Mouse (Mus musculus): ENCODE measurements around the gene Hoxa5. TPM values are rescaled to one million over a fixed set of nuclear protein-coding genes. Genes with fewer than 3 reads are reported as not detected.

Hoxa5 gene
- polyA plus RNA-seq, 1 experiment: not detected

DNA sequence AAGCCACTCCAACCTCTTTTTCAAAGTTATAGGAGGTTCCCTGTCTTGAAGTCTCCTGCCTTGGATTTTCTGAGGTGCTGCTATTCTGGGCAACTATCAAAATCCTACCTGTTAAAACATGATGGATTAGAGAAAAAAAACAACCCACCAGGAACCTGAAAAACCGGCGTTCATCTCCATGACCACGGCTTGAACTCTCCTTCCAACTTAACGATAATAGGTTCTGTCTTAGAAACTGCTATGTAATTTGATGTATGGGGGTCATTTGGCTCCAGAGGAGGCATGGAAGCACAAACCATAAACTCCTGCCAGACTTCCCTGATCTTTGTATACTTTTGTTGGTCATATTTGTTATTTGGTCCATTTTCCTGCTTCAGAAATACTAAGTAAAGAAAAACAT lies 30.7 kb downstream of the Hoxa5 start:
- TF ChIP-seq GATA1 (IDR thresholded peaks at IDR 0.05; ENCODE audit: low read length): no peak

DNA sequence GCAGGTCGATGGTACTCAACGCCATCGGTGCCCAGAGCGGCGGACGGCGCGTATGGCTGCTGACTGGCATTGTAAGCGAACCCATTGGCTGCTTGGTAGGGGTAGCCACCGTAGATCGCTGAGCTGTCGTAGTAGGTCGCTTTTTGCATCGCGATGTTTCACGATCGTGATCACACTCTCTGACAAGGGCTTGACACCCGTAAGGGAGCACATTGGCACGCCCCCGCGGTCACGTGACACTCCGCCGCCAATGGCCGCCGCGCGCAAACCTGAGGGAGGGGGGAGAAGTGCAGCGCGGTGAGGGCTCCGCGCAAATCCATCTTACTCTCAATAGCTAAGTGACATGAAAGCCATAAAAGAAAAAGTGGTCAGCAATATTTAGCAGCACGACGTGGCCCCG lies 31.9 kb downstream of the Hoxa5 start:
- no peak for TF ChIP-seq GATA1 (IDR thresholded peaks at IDR 0.05; ENCODE audit: low read length)

DNA sequence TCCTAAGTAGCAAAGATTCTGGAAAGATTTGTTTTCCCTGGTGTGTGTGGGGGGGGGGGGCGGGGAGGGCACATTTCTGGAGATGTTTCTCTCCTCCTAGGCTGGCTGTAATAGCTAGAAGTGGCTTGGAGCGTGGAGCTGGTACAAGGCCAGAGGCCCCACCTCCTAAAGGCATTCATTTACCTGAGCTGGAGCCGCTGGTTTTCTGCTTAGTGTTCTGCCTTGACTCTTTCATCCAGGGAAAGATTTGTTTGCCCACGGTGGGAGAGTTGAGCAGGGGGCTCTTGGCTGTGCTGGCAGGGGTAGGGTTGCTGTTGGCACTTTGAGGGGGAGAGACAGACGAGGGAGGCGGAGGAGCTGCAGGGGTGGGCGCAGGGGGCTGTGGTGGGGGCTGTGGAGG lies 32.4 kb downstream of the Hoxa5 start:
- no peak for TF ChIP-seq GATA1 (IDR thresholded peaks at IDR 0.05; ENCODE audit: low read length)

DNA sequence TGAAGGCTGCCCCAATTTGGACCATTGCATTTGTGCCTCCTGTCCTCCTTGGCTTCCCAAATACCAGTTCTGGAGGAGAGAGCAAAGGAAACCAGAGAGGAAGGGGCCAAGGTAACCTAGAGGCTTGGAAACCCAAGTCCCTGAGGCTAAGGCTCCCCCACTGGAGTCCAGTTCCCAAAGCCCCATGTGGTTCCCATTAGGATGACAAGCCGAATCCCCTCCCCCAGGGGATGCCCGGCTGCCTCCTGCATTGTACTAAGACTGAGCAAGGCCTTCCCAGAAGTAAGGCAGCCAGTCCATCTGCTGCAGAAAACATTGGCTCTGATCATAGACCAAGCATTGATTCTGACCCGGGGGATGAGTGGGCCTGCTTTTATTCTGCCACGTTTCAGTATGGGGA lies 33.1 kb downstream of the Hoxa5 start:
- TF ChIP-seq GATA1 (IDR thresholded peaks at IDR 0.05; ENCODE audit: low read length): no peak

DNA sequence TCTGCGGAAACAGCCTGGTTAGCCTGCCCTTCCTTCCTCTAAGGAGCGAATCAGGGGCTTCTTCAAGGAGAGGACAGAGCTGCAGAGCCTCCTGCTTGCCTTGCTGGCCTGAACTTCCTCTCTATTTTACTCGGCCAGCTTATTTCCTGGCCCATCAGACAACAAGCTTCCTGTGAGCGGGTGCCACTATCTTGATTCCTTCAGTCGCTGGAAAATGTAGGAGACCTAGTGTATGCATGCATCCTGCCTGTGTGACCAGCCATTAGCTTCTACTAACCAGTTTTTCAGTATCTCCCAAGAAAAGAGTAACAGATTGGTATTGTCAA lies 33.5 kb downstream of the Hoxa5 start:
- no peak for TF ChIP-seq GATA1 (IDR thresholded peaks at IDR 0.05; ENCODE audit: low read length)

DNA sequence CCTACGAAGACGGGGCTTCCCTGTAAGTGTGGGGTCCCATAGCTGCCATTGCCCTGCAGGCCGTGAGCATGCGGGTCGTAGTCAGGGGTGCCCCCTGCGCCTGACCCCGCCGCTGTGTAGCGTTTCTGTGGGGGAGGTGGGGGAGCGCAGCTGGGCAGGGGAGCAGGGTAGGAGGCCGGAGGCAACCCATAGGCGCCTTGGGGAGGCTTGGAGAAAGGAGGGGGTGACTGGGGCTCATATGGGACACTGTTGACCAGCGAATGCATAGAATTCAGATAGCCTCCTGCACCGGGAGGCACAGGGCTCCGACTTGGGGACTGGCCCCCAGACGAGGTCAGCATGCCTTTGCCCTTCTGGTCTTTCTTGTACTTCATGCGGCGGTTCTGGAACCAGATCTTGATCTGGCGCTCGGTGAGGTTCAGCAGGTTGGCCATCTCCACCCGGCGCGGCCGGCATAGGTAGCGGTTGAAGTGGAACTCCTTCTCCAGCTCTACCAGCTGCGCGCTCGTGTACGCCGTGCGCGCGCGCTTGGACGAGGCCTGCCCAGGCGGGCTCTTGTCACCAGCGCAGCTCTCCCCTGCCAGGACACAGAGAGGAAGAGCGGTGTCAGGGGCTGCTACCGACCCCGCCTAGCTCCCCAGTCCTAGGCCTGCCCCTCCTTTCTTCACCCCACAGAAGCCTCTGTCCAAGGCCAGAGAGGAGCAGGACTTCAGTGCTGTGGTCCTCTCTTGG lies 34.1 kb downstream of the Hoxa5 start:
- no peak for TF ChIP-seq GATA1 (IDR thresholded peaks at IDR 0.05; ENCODE audit: low read length)

DNA sequence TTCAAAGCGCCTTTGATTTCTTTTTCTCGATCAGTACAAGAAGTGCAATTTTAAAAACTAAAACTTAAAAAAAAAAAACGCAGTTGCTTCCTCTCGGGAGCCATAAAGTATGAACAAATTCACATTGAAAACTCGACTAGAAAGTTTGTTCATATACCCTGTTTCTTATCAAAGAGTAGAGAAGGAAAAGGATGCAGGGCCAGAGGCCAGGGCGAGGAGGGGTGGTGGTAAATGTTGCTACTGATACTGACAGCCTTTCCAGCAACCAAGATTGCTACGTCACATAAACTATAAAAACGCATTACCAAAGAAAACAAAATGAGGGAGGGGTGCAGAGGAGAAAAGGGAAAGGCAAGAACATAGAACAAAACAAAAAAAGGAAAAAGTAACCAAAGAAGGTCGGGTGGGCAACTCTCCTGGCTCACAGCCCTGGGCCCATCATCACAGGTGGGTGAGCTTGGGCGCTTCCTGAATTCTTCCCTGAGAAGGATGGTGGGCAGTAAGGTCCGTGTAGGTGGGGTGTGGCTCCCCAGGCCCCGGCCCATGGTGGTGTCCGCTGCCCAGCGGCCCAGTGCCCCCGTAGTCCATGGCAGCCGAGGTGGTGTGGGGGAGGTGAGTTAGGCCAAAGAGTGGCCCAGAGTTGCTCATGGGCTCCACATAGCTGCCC lies 34.8 kb downstream of the Hoxa5 start:
- no peak for TF ChIP-seq GATA1 (IDR thresholded peaks at IDR 0.05; ENCODE audit: low read length)

DNA sequence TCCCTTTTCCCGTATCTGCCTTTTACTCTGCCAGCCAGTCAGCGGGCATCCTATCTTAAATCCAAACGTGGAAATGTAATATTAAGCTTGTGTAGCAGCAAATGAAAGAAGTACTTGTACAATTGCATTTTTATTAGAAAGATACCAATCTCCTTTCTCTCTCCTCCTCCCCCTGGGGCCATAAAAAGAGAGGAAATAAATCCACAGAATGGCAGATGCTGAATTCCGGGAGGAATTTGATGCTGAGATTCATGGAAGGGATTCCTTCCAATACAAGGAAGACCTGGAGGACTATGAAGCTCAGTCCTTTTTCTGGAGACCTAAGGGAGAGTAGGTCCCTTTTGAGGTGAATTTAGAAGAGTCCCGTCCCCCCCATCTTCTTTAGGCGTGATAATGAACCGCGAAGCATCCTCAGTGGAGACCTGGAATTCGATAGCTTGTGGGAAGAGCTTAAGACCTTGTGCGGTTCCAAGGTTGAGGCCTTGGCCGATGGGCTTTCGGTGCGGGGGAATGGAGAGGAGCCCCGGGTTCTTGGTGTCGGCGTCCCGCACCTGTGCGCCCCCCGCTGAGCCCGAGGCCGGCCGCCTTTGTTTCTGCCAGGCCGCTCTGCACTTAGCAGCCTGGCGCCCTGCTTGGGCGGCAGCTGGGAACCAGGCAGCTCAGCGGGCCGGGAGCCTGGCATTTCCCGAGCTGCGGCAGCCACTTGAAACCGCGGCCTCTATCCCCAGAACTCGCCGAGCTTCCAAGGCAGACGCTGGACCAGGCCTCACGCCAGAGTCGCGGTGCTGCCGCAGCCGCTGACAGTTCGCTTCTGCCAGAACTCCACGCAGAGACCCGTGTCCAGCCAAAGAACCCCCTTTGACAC lies 36.0 kb downstream of the Hoxa5 start:
- no peak for TF ChIP-seq GATA1 (IDR thresholded peaks at IDR 0.05; ENCODE audit: low read length)

DNA sequence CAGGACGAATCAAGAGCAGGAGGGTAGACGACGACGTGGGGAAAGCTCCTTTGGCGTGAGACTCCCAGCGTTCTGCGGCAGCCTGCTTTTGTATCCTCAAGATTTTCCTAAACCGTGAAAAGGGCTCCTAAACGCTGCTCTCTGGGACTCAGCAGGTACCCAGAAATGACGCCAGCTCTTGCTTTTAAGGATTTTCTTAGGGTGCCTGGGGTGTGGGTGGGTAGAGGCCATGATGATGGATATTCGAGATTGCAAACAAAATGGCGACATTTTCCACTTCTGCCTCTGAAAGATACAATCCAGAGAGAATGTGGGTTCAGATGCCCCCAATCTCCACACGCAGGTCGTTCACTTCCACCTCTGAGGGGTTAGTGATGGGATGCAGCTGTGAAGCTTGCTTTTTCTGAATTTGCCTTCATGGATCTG lies 36.6 kb downstream of the Hoxa5 start:
- no peak for TF ChIP-seq GATA1 (IDR thresholded peaks at IDR 0.05; ENCODE audit: low read length)

DNA sequence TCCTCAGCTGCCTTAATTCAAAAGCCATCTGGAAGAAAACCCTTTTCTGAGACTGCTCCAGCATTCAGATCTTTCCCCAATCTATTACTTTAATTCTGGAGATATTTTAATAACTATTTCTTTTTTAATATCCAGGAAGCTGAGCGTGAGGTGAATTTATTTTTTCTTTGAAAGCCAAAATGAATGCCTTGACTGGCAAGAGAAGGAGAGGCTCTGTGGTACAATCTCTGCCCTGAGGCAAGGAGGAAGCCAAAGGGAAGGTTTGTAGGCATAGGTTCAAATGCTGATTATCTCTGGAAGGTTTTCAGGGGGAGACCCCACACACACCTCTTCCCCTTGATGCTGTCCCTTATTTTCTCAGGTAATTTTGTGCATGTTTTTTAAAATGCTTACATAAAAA lies 37.2 kb downstream of the Hoxa5 start:
- no peak for TF ChIP-seq GATA1 (IDR thresholded peaks at IDR 0.05; ENCODE audit: low read length)

DNA sequence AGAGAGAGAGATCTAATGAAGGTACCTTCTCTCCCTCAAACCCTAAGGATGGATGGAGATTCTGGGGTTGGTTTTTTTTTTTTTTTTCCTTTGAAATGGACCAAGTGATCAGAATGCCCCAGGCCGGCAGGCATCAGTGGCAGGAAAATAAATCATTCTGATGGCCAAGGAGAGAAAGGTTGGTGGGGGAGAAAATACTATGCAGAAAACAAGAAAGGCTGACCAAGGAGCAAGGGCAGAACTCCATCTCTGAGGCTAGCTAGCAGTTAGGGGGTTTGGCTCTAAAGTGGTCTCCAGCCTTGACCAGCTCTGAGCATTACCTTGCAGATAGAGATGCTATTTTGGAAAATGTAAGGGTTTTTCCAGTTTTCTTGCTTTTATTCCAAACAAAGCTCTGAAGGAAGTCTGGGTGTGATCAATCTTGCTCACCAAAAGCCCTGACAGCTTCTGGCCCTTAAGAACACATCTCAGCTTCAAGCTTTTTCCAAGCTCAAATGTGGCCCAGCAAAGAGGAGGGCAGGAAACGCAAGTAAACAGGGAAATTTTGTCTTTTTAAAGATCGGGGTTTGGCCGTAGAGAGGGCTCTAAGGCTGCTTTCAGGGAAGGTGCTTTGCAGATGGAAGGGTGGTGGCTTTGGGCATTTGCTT lies 37.8 kb downstream of the Hoxa5 start:
- TF ChIP-seq GATA1 (IDR thresholded peaks at IDR 0.05; ENCODE audit: low read length): no peak

DNA sequence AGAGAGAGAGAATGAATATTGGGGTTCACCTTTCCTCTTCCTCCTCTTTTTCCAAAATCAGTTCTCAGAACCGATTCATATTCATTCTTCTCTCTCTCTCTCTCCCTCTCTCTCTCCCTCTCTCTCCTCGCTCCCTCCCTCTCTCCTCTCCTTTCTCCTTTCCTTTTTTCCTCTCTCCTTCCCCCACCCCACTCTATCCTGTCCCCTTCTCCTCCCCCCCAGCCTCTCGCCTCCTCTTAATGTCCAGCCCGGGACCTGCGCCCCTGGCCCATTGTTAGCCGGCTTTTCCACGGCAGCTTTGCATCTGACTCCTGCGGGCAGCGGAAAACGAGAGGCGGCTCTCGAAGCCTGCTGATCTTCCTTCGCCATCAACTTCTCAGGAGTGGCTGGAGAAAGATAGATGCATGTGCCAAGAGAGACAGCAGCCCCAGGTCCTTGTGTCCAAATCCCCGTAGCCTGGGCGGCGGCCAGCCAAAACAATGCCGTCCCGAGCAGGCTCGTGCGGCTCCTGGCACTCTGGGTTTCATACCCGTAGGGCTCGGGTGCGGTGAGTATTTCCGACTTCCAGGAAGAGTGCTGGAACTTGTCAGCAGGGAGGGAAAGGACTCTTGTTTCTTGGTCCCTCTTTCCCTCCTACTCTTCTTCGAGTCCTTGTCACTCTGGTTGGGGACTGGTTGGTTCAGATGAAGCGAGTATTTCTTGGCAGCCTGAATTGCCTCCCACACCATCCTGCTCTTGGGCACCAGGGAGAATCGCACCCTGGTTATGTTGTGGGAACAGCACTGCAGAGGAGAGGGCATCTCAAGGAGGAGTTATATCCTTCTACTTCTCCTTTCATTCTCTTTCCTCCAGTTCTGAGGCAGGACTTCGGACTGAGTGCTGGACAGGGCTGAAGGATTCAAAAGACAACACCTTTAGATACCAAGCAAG lies 38.7 kb downstream of the Hoxa5 start:
- TF ChIP-seq GATA1 (IDR thresholded peaks at IDR 0.05; ENCODE audit: low read length): no peak

DNA sequence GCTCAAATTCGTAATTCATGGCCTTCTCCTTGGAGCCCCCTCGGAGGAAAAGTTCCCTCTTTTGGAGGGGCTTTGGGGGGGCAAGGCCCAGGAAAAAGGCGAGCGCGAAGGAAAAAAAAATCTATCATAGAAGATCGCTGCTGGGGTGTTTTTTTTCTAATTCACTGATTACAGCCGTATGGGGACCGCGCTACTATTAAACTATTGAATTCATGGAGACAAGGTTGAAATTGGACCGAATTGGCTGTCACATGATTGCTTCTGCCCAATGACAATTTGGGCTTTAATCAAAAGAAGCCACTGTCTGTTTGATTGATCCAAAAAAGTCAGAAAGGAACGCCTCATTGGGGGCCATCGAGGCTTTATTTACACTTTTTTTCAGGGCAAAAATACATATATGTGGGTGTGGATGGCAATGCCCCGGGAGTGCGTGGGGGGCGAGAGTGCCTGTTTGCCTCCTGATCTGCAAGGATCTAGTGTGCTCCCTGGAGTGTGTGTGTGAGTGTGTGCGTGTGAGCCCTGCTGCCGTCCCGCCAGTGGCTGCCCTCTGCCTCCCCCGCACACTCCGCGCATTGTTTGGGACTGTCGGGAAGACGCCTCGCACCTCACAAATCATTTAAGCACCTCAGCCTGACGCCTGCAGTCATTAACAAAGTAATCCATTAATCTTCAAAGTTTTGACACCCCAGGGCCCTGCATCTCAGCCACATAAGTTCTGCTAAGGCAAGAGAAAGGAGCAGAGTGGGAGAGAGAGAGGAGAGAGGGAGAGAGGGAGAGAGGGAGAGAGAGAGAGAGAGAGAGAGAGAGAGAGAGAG lies 39.6 kb downstream of the Hoxa5 start, which contains the start of gene Hoxa2:
Gene Hoxa2 (minus strand): TSS at position 206 of the 815 bp plus-strand sequence.
- no peak for TF ChIP-seq GATA1 (IDR thresholded peaks at IDR 0.05; ENCODE audit: low read length)

Measured in G1E-ER4 (cell line).